Mouse (Mus musculus) stomach, embryonic 16.5 days (tissue): ENCODE measurements around the gene Cdc37. TPM values are rescaled to one million over a fixed set of nuclear protein-coding genes. Genes with fewer than 3 reads are reported as not detected.

ENCODE experiments used
- ATAC-seq: fragments of 200-750 bp; cut with Nextera tagmentation; 2 replicates; pipeline ENCODE4 v1.8.0; 2017; ENCODE audit warnings: moderate number of reproducible peaks, moderate TSS enrichment; ENCODE audit not compliant: insufficient read depth, low FRiP score
- H3K27ac ChIP-seq: fragments of 300-500 bp; sonication (generic); 2 replicates; pipeline ENCODE4 v1.5.1; 2014; ENCODE audit warnings: low read length
- H3K27me3 ChIP-seq: fragments of 300-500 bp; sonication (generic); 2 replicates; pipeline ENCODE4 v1.6.1; 2014; ENCODE audit warnings: low read length, control low read depth, mixed read lengths; ENCODE audit not compliant: control insufficient read depth, insufficient read depth
- H3K36me3 ChIP-seq: fragments of 300-500 bp; sonication (generic); 2 replicates; pipeline ENCODE4 v1.6.1; 2014; ENCODE audit warnings: low read length; ENCODE audit not compliant: control insufficient read depth, insufficient read depth
- H3K4me1 ChIP-seq: fragments of 300-500 bp; sonication (generic); 2 replicates; pipeline ENCODE4 v1.6.1; 2014; ENCODE audit warnings: low read length, control low read depth, mixed read lengths; ENCODE audit not compliant: control insufficient read depth, insufficient read depth
- H3K4me2 ChIP-seq: fragments of 300-500 bp; sonication (generic); 2 replicates; pipeline ENCODE4 v1.6.1; 2014; ENCODE audit warnings: low read depth, low read length, mixed read lengths
- H3K4me3 ChIP-seq: fragments of 300-500 bp; sonication (generic); replicated peaks from 2 replicates; pipeline ENCODE4 v1.5.1; 2014; ENCODE audit warnings: mild to moderate bottlenecking, low read length
- H3K9ac ChIP-seq: fragments of 300-500 bp; sonication (generic); 2 replicates; pipeline ENCODE4 v1.6.1; 2014; ENCODE audit warnings: low read length
- H3K9me3 ChIP-seq: fragments of 300-500 bp; sonication (generic); replicated peaks from 2 replicates; pipeline ENCODE4 v1.6.1; 2016; ENCODE audit warnings: low read length, control low read depth; ENCODE audit not compliant: control insufficient read depth
- WGBS: fragments of 180-500 bp; shearing (Covaris S2); extraction: QIAGEN DNeasy Blood & Tissue Kit; methylation state at CpG from one replicate; pipeline ENCODE4 v1.1.7; 2014; 5-methylcytosine and 5-hydroxymethylcytosine counted together
- polyA plus RNA-seq: library from polyadenylated mRNA; unstranded; fragments of >200 nt; fragmentation: Nextera tagmentation; extraction: Ambion mirVana; gene quantifications from 2 replicates; pipeline ENCODE4 v1.2.1, GENCODE M21; 2015

Gene Cdc37
- polyA plus RNA-seq, 1 experiment from 2014 or later = 250 TPM

DNA sequence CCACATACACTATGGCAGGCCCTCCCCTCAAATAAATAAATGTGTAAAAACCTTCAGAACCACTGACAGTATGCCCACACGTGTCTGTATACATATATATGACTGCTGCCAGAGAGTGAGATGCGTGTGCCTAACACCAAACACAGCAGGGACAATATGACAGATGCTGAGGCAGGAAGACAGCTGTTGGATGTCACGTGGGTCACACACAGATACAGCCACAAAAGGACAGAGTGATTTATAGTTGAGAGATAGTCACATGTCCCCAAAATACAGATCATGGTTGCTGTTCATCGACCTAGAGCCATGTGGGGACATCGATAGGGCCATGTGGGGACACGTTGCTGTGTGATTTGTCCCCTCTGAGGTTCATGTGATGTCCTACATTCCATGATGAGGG lies 32.7 kb downstream of the Cdc37 start:
- Histone ChIP-seq H3K4me2 (no peak overlapping the region), H3K9ac (no peak overlapping the region), H3K4me1 (no peaks in the 10 kb centered on the region), H3K27ac (no peak overlapping the region), H3K36me3 (no peaks in the 10 kb centered on the region), H3K27me3 (no peaks in the 10 kb centered on the region), H3K4me3 (no peak overlapping the region), H3K9me3 (no peaks in the 10 kb centered on the region)
- 71% methylated on average over 6 of the region's 6 CpGs for WGBS
- no peak for ATAC-seq

DNA sequence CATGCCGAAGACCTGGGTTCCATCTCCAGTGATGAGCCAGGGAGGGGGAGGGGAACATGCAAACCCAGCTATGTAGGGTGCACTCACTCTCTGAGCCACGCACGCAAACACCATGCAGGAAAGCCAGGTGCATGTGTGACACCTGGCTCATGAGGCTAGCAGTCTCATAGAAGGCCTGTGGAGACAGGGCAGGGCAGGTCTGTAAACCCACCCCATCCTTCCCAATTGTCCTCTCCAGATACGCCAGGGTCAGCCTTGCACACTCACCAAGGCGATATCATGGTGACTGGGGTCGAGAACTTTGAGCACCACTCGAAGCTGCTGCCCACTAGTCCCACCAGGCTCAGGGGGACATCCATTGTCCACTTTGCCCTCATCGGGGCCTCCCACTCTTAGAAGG lies 34.7 kb downstream of the Cdc37 start:
- H3K4me2 ChIP-seq = no peak overlapping the region
- no peaks in the 10 kb centered on the region for H3K36me3 ChIP-seq
- H3K27ac ChIP-seq = no peak overlapping the region
- WGBS = 83% methylated on average over 8 of the region's 8 CpGs
- no peak overlapping the region for H3K4me3 ChIP-seq
- no peak overlapping the region for H3K9ac ChIP-seq
- no peak for ATAC-seq
- H3K4me1 ChIP-seq = no peaks in the 10 kb centered on the region
- no peaks in the 10 kb centered on the region for H3K27me3 ChIP-seq
- no peaks in the 10 kb centered on the region for H3K9me3 ChIP-seq

DNA sequence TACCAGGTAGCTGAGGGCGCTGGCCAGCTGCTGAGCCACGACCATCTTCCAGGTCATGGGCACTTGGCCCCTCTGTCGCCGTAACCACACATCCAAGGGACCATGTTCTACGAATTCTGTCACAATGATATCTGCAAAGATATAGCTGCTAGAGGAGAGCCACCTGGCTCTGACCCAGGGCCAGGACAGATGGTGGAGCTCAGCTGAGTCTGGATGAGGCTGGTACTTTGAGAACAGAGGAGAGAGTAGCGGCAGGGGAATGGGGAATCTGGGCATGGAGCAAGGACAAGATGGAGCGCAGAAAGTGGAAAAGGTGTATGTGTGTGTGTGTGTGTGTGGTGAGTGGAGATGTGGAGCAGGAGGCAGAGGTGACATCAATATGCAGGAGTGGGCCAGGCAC lies 35.6 kb downstream of the Cdc37 start:
- Histone ChIP-seq H3K4me3 (no peak overlapping the region), H3K4me1 (no peaks in the 10 kb centered on the region), H3K9me3 (no peaks in the 10 kb centered on the region), H3K4me2 (no peak overlapping the region), H3K9ac (no peak overlapping the region), H3K27ac (no peak overlapping the region), H3K27me3 (no peaks in the 10 kb centered on the region), H3K36me3 (no peaks in the 10 kb centered on the region)
- WGBS = 83% methylated on average over 7 of the region's 7 CpGs
- no peak for ATAC-seq

DNA sequence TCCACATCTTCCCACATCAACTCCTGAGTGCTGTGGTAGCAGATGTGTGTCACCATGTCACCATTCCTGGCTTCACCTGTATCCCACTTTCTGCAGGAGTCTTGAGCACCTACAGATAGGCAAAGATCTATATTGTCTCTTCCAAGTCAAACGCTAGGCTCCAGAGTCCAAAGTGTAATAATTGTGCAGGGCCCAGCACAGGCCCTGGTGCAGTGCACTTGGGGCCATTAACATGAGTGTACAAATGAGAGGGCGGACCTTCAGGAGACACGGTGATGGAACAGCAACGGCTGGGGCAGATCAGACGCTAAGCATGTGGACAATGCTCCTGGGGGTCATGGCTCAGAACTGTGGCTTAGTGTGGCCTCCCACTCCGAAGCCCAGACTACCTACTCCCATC lies 36.0 kb downstream of the Cdc37 start:
- ATAC-seq = no peak
- no peaks in the 10 kb centered on the region for H3K36me3 ChIP-seq
- WGBS = 80% methylated on average over 6 of the region's 6 CpGs

DNA sequence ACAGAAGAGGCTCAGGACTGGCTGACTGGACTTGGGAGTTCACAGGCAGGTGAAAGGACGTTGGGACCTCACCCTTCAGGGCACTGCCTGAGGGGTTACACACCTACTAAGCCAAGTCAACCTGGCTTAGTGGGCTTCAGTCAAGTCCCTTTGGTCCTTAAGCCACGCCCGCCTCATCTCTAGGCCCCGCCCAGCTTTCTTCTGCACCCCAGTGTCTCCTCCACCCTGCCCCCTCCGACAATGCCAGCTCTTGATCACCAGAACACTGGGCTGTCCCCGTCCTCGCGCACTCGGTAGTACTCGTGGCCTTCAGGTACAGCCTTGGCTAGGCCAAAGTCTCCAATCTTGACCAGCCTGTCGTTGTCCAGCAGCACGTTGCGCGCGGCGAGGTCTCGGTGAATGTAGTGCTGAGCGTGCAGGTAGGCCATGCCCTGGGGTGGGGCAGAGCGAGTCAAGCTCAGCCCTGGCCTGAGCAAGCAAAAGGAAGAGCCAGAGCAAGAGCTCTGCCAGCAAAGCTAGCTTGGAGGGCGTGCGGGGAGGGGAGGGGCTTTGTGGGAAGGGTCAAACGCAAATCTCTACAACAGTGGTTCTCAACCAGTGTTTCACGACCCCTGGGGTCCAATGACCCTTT lies 42.1 kb downstream of the Cdc37 start:
- H3K27me3 ChIP-seq = no peaks in the 10 kb centered on the region
- WGBS = 45% methylated on average over 23 of the region's 23 CpGs
- H3K27ac ChIP-seq = no peak overlapping the region
- H3K36me3 ChIP-seq = no peaks in the 10 kb centered on the region
- no peak overlapping the region for H3K9ac ChIP-seq
- peaks cover 2% of the 10 kb centered on the region; the same call in 1 of the 2 replicates for H3K4me1 ChIP-seq
- no peak overlapping the region for H3K4me2 ChIP-seq
- H3K4me3 ChIP-seq = no peak overlapping the region
- 0 out of 2 replicates have a peak, but pooled peaks have one; percentile 45 for ATAC-seq
- H3K9me3 ChIP-seq = no peaks in the 10 kb centered on the region

More for the DNA sequence above, 36.0 kb downstream of the Cdc37 start:
- Histone ChIP-seq H3K9ac (no peak overlapping the region), H3K4me2 (no peak overlapping the region), H3K27me3 (no peaks in the 10 kb centered on the region), H3K27ac (no peak overlapping the region), H3K4me1 (no peaks in the 10 kb centered on the region), H3K9me3 (no peaks in the 10 kb centered on the region), H3K4me3 (no peak overlapping the region)

DNA sequence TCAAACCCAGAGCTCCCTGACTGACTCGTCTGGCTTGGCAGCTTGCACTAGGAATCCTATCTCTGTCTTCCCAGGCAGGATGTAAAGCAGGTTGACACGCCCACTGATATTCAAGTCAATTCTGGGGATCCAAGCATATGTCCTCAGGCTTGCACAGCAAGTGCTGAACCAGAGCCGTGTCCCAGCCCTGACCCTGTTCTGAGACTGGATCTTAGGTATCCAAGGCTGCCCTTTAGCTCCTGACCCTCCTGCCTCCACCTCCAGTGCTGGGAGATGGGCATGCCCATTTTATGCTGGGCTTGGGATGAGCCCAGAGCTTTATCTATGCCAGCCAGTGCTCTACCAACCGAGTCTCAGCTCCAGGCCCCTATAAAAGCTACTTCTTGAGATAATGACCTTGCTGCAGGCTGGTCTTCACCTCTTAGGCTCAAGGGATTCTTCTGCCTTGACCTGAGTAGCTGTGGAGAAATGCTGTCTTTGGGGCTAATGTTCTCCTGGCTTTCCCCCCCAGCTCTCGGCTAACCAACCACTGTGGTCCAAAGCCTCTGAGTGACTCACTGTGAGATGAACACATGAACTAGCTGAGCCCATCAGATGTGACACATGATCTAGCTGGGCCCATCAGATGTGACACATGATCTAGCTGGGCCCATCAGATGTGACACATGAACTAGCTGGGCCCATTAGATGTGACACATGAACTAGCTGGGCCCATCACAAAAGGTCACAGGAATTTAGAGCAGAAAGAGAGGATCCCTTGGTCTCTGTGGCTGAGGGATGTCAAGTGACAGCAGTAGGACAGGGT lies 43.8 kb downstream of the Cdc37 start:
- no peaks in the 10 kb centered on the region for H3K9me3 ChIP-seq
- no peak for ATAC-seq
- no peaks in the 10 kb centered on the region for H3K36me3 ChIP-seq
- no peak overlapping the region for H3K27ac ChIP-seq
- no peak overlapping the region for H3K4me3 ChIP-seq
- WGBS = 78% methylated on average over 5 of the region's 5 CpGs
- H3K9ac ChIP-seq = no peak overlapping the region
- no peaks in the 10 kb centered on the region for H3K27me3 ChIP-seq
- no peak overlapping the region for H3K4me2 ChIP-seq
- H3K4me1 ChIP-seq = peaks cover 2% of the 10 kb centered on the region; the same call in 1 of the 2 replicates

DNA sequence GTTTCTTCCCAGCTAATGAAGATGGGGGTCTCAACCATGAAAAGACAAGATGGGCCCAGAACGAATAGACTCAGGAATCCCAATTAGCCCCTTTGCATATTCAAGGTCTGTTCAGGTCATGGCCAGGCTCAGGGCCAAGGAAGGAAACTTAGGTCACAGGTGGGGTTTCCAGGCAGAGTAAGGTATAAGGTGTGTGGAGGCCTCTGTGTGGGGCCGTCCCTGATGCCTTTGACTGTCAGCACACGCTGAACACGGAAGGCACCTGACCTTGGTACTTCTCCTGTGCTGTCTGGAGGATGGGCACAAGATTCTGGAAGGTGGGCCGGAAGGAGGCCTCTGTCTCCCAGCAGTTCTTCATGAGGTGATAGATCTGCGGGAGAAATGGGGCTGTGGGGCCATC lies 45.0 kb downstream of the Cdc37 start:
- Histone ChIP-seq H3K36me3 (no peaks in the 10 kb centered on the region), H3K4me1 (peaks cover 2% of the 10 kb centered on the region), H3K4me2 (no peak overlapping the region), H3K9me3 (no peaks in the 10 kb centered on the region), H3K27ac (no peak overlapping the region), H3K9ac (no peak overlapping the region), H3K27me3 (no peaks in the 10 kb centered on the region), H3K4me3 (no peak overlapping the region)
- no peak for ATAC-seq
- WGBS = 81% methylated on average over 6 of the region's 6 CpGs

DNA sequence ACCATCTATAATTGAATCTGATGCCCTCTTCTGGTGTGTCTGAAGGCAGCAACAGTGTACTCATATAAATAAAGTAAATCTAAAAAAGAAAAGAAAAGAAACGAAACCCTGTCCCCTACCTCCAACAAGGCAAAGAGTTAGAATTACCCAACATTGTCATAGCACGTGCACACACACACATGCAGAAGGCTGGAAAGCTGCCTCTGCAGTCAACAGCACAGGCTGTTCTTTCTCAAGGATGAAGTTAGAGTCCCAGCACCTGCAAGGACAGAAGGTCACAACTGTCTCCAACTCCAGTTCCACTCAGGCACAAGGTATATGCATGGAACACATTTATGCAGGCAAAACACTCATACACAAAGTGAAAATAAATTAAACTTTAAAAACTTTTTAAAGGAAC lies 47.7 kb downstream of the Cdc37 start:
- 81% methylated on average over 2 of the region's 2 CpGs for WGBS
- Histone ChIP-seq H3K9ac (no peak overlapping the region), H3K27me3 (no peaks in the 10 kb centered on the region), H3K4me3 (no peak overlapping the region), H3K27ac (no peak overlapping the region), H3K4me2 (no peak overlapping the region), H3K36me3 (no peaks in the 10 kb centered on the region), H3K9me3 (no peaks in the 10 kb centered on the region), H3K4me1 (peaks cover 4% of the 10 kb centered on the region; the same call in 1 of the 2 replicates)
- ATAC-seq = no peak

DNA sequence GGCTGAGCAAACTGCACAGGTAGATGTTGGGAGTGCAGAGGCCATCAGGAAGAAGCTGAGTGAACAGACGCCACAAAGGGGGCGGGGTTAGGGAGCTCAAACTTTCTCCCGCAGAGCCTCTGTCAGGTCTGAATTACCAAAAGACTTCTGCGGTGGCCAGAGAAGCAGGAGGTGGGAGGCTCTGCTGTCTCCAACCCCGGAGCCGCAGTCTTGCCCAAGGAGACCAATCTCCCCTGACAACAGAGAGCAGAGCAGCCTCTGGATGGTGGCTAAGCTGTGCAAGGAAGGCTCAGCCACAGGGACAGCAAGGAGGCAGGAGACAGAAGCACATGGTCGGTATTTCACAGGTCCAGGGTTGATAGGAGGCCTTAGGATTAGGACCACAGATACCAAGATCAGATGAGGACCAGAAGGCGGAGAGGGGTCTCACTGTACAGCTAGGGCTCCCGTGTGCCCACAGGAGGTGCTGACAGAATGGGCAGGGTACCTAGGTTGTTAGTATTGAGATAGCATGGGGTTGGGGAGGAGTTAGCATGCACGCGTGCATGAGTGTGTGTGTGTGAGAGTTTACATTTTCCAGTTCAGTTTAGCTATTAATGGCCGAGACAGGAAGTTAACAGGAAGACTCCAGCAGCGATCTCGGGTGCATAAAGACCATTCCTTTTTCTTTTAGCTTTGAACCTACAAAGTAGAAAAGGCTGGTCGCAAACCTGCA lies 49.2 kb downstream of the Cdc37 start:
- Histone ChIP-seq H3K4me2 (no peak overlapping the region), H3K9me3 (no peaks in the 10 kb centered on the region), H3K27me3 (no peaks in the 10 kb centered on the region), H3K4me3 (no peak overlapping the region), H3K9ac (peak overlapping the region; percentile 29; the same call in 1 of the 2 replicates), H3K27ac (no peak overlapping the region), H3K36me3 (no peaks in the 10 kb centered on the region), H3K4me1 (peaks cover 4% of the 10 kb centered on the region; the same call in 1 of the 2 replicates)
- ATAC-seq = no peak
- 38% methylated on average over 15 of the region's 15 CpGs for WGBS
